Mouse (Mus musculus): ENCODE data around the gene Trmt112.
A peak's percentile ranks its signal among the peaks of the same experiment; 100 is the strongest.

Trmt112 gene

DNA sequence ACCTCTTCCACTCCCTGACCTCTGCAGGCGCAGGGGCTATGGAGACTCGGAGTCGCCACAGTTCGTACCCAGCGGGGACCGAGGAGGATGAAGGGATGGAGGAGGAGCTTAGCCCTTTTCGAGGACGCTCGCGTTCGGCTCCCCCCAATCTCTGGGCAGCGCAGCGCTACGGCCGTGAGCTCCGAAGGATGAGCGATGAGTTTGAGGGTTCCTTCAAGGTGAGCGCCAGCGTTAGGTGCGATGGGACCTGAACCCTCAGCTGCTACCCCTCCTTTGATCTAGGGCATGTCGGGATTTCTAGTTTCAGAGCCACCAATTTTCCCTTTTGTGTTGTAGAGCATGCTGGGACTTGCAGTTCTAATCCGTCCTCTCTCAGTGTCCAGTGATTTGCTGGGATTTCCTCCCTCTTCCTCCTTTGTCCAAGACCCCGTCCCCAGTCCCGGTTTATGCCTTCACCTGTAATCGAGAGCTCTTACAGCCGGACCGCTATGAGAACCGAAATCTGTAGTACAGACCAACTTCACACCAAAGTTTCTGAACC, 41.2 kb downstream of the Trmt112 start:
- DNase-seq, result peak; percentile 56

GRCm38 (mm10) chr19:6951381-6951968, 42.0 kb downstream of the Trmt112 start:
- peak; percentile 85 for DNase-seq

GRCm38 (mm10) chr19:6951994-6952711, 42.7 kb downstream of the Trmt112 start:
- DNase-seq, result peak; percentile 58

- peak; percentile 43 for DNase-seq
Measured at GRCm38 (mm10) chr19:6952712-6953037, 43.2 kb downstream of the Trmt112 start.

- peak; percentile 36 for DNase-seq
Measured at GRCm38 (mm10) chr19:6954046-6954445, 44.5 kb downstream of the Trmt112 start.

DNA sequence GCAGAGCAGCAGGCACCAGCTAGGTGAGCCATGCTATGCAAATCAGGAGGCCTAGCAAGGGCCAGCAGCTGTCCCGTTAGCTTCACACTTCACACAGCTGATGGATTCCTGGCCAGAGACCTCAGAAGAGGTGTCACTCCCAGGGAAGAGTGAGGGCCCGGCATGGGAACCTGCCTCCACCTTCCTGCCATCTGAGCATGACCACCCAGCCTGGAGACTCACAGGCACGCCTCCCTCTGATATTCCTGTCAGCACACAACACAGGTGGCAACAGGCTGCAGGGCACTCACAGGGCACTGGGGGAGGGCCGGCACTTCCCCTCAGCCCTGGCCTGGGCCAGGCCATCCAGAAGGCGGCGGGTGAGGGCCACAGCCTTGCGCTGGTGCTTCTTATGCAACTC, 45.9 kb downstream of the Trmt112 start:
- no peak for DNase-seq

GRCm38 (mm10) chr19:6956461-6956860, 47.0 kb downstream of the Trmt112 start:
- DNase-seq, result no peak

All from thymus, postnatal 25 days (tissue).